Mouse (Mus musculus) forebrain, embryonic 16.5 days (tissue): ENCODE measurements around the gene Adamtsl5. TPM values are rescaled to one million over a fixed set of nuclear protein-coding genes. Genes with fewer than 3 reads are reported as not detected.

Source experiments
- ATAC-seq: fragments of 200-750 bp; cut with Nextera tagmentation; 2 replicates; pipeline ENCODE4 v1.8.0; 2017; ENCODE audit warnings: mild to moderate bottlenecking, moderate library complexity
- H3K27ac ChIP-seq: fragments of 300-500 bp; sonication (generic); 2 replicates; pipeline ENCODE4 v1.5.1; 2014; ENCODE audit warnings: low read length, control low read depth
- H3K27me3 ChIP-seq: fragments of 300-500 bp; sonication (generic); replicated peaks from 2 replicates; pipeline ENCODE4 v1.6.1; 2014; ENCODE audit warnings: low read length; ENCODE audit not compliant: control insufficient read depth, insufficient read depth
- H3K36me3 ChIP-seq: fragments of 300-500 bp; sonication (generic); 2 replicates; pipeline ENCODE4 v1.6.1; 2014; ENCODE audit not compliant: control insufficient read depth, insufficient read depth
- H3K4me1 ChIP-seq: fragments of 300-500 bp; sonication (generic); replicated peaks from 2 replicates; pipeline ENCODE4 v1.6.1; 2014; ENCODE audit warnings: low read length; ENCODE audit not compliant: control insufficient read depth, insufficient read depth
- H3K4me2 ChIP-seq: fragments of 300-500 bp; sonication (generic); 2 replicates; pipeline ENCODE4 v1.6.1; 2014; ENCODE audit warnings: mild to moderate bottlenecking, low read length, control low read depth
- H3K4me3 ChIP-seq: fragments of 300-500 bp; sonication (generic); replicated peaks from 2 replicates; pipeline ENCODE4 v1.5.1; 2014; ENCODE audit warnings: mild to moderate bottlenecking, low read length, control low read depth
- H3K9ac ChIP-seq: fragments of 300-500 bp; sonication (generic); replicated peaks from 2 replicates; pipeline ENCODE4 v1.6.1; 2014; ENCODE audit warnings: low read depth, low read length, control low read depth
- H3K9me3 ChIP-seq: fragments of 300-500 bp; sonication (generic); 2 replicates; pipeline ENCODE4 v1.6.1; 2016; ENCODE audit warnings: low read length; ENCODE audit not compliant: control insufficient read depth
- WGBS: fragments of 180-500 bp; shearing (Covaris S2); extraction: QIAGEN DNeasy Blood & Tissue Kit; methylation state at CpG from one replicate; pipeline ENCODE4 v1.1.7; 2014; 5-methylcytosine and 5-hydroxymethylcytosine counted together
- polyA plus RNA-seq: library from polyadenylated mRNA; unstranded; fragments of >200 nt; fragmentation: Nextera tagmentation; extraction: Ambion mirVana; gene quantifications from 2 replicates; pipeline ENCODE4 v1.2.1, GENCODE M21; 2015

The Adamtsl5 gene
- polyA plus RNA-seq, 1 experiment from 2014 or later = 0.51 TPM

DNA sequence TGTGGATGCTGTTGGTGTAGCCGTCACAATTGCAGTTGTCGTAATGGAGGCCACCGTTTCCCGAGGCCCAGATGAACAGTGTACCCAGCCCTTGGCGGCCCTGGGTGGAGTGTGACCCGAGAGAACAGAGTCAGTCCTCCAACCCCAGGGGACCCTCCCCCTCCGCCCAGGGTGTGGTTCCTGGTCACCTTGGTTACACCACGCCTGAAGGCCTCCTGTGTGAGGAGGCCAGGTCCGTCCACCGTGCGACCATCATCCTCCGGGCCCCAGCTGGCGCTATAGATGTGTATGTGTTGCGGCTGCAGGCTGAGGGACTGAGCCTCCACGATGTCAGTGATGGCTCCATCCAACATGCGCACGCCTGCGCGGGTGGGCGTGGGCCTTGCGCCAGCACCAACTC lies 23.2 kb downstream of the Adamtsl5 start:
- Histone ChIP-seq H3K36me3 (no peaks in the 10 kb centered on the region), H3K9ac (no peak overlapping the region), H3K4me3 (no peak overlapping the region), H3K9me3 (no peaks in the 10 kb centered on the region), H3K27me3 (no peaks in the 10 kb centered on the region), H3K27ac (no peak overlapping the region), H3K4me1 (peaks cover 18% of the 10 kb centered on the region), H3K4me2 (no peak overlapping the region)
- no peak for ATAC-seq
- 84% methylated on average over 21 of the region's 21 CpGs for WGBS

DNA sequence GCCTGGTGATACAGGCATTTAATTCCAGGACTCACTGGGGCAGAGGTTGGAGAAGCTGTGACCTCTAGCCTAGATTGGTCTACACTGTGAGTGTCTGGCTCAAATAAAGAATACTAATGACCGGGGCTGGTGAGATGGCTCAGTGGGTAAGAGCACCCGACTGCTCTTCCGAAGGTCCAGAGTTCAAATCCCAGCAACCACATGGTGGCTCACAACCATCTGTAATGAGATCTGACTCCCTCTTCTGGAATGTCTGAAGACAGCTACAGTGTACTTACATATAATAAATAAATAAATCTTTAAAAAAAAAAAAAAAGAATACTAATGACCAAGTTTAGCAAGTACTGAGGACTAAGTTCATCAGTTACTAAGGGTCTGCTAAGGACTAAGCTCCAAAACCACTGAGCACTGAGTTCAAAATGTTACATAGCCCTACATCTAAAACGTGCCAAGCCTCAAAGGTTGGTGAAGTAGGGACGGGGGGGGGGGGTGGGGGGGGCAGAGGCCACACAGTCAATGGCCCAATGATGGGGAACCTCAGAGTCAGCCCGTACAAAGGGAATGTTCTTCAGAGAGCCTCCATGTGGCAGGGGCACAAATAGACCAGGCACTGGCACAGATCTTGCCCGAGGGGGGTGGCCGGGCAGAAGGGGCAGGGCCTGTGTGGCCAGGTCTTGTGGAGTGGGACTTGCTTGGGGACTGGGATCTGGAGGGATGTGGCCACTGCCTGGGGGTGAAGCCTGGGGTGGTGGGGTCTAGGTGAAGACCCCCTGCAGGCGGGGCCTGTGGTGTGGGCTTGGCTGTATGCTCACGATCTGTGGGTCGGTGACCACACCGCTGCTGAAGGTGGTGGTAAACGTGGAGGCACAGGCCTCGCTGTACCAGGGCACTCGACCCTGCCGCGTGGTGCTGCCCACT lies 23.8 kb downstream of the Adamtsl5 start:
- WGBS = 82% methylated on average over 17 of the region's 17 CpGs
- peaks cover 22% of the 10 kb centered on the region for H3K4me1 ChIP-seq
- no peak for ATAC-seq
- H3K27me3 ChIP-seq = no peaks in the 10 kb centered on the region
- no peak overlapping the region for H3K9ac ChIP-seq
- H3K4me3 ChIP-seq = no peak overlapping the region
- no peak overlapping the region for H3K27ac ChIP-seq
- no peaks in the 10 kb centered on the region for H3K36me3 ChIP-seq
- H3K4me2 ChIP-seq = no peak overlapping the region
- no peaks in the 10 kb centered on the region for H3K9me3 ChIP-seq

DNA sequence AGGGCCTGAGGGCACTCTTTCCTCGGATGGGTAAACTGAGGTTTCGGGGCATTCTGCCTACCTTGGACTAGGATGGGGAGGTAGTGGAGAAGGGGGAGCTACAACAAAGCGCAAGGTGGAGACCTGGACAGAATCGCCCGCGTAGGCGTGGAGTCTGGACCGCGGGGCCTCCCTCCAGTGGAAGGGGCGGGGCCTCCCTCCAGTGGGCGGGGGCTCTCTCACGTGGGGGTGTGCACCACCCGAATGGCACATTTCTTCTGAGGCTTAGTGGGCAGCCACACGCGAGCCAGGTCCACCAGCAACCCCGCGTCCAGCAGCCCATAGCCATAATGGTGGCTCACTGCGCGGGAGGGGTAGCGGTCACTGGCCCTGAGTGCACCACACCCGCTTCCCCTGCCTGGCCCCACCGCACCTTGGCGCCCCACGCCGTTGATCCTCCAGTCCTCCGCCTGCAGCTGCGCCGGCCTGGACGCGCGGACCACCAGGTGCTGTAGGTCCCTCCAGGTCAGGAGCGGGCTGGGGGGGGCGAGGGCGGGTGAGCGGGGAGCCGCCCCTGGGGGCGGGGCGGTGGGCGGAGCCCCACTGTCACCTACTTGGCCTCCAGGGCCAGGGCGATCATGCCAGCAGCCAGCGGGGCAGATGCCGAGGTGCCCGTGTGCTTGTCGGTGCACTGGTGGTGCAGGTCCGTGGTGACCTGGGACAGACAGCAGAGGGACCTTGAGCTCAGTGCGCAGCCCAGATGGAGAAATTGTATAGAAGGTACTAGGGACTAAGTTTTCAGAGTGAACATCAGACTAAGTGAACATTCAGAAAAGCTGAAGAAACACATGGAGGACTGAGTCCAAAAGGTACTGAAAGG lies 24.7 kb downstream of the Adamtsl5 start:
- H3K36me3 ChIP-seq = no peaks in the 10 kb centered on the region
- under 1% methylated on average over 43 of the region's 46 CpGs for WGBS
- no peak overlapping the region for H3K27ac ChIP-seq
- H3K4me1 ChIP-seq = peaks cover 24% of the 10 kb centered on the region
- peak overlapping the region; percentile 89 for H3K4me2 ChIP-seq
- H3K4me3 ChIP-seq = peak overlapping the region; percentile 54
- H3K9ac ChIP-seq = peak overlapping the region; percentile 65
- no peaks in the 10 kb centered on the region for H3K27me3 ChIP-seq
- ATAC-seq = peak; percentile 5; the same call in 1 of the 2 replicates
- no peaks in the 10 kb centered on the region for H3K9me3 ChIP-seq

DNA sequence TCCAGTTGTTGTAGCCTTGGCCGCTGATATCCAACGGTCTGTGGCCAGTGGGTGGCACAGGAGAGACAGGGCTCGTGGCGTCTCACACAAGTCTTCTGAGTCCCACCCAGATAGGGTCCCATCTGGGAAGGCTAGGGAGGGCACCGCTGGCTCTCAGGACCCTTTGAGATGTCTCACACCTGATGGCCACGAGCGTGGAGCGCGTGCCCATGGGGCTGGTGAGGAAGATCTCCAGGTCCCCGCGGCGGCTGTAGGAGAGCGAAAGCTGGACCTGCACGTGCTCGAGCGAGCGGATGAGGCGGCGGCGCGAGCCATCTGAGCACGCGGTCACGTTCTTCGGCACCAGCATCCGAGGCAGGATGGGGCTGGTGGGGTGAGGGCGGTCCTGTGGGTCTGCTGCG lies 25.4 kb downstream of the Adamtsl5 start:
- H3K36me3 ChIP-seq = 0 out of 2 replicates have a peak, but pooled peaks cover 4% of the 10 kb centered on the region
- ATAC-seq = no peak; the same call in 1 of the 2 replicates
- peak overlapping the region; percentile 65 for H3K9ac ChIP-seq
- no peak overlapping the region for H3K27ac ChIP-seq
- no peaks in the 10 kb centered on the region for H3K9me3 ChIP-seq
- H3K4me1 ChIP-seq = peaks cover 24% of the 10 kb centered on the region
- peak overlapping the region; percentile 54 for H3K4me3 ChIP-seq
- no peaks in the 10 kb centered on the region for H3K27me3 ChIP-seq
- WGBS = 5% methylated on average over 28 of the region's 28 CpGs
- H3K4me2 ChIP-seq = peak overlapping the region; percentile 89

DNA sequence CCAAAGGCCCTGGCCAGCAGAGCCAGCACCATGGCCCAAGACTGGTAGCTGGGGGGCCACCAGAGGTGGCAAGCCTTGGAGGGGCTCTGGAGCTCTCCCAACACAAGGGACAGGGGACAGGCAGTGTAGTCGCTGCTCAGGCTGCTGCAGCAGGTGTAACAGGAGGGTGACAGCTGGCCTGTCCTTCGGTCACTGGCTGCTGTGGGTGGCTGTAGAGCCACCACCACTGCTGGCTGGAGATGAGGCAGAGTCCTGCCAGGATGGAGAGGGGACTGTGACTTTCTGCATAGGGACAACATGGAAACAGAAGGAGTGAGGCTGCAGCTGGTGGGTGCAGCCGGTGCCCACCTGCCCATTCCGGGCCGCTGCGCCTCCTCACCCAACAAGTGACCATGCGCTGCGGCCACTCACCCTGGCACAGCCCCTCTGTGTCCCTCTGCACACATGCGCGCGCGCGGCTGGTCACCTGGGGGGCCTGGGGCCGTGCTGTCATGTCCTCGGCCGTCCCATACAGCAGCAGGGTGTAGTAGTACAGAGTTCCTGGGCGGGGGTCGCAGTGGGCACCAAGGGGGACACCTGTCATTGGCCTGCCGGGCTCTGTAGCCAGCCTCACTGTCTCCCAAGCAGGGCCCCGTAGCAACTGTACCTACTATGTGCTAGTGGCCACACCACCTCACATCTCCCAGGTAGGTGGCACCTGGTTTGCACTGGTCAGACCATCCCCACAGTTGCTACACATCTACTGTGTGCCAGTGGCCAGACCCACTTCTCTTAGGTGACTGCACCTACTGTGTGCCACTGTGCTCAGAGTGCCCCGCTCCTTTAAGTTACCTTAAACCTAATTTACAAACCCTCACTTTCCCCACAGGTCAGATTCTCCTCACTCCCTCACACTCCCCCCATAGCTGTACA lies 26.3 kb downstream of the Adamtsl5 start:
- Histone ChIP-seq H3K4me1 (peaks cover 33% of the 10 kb centered on the region), H3K27me3 (no peaks in the 10 kb centered on the region), H3K4me3 (no peak overlapping the region), H3K36me3 (peaks cover 9% of the 10 kb centered on the region; the same call in 1 of the 2 replicates), H3K4me2 (no peak overlapping the region), H3K9ac (no peak overlapping the region), H3K27ac (no peak overlapping the region), H3K9me3 (no peaks in the 10 kb centered on the region)
- no peak for ATAC-seq
- 88% methylated on average over 21 of the region's 21 CpGs for WGBS

DNA sequence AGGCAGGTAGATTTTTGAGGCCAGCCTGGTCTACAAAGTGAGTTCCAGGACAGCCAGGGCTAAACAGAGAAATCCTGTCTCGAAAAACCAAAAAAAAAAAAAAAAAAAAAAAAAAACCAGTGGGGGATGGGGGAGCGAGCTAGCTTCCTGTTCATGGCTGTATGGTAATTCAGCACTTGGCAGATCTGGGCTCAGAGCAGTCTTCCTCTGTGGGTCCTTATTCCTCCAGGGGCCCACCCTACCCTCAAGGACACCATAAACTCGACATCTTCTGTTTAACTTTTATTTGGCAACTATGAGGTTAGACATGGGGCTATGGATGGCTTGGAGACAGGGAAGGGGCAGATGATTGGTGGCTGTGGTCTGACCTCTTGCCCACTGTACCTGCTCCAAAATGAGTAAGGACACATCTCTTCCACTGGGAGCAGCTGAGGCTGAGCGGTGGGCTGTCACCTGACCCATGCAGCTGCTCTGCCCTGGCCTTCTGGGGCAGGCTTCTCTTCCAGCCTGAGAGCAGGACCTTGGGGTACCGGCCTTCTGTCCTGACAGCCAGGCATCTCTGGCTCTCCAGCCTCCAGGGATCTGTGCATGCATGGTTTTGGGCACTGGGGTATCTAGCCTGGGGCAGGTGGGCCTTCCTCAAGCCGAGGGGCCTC lies 27.1 kb downstream of the Adamtsl5 start:
- WGBS = 76% methylated on average over 6 of the region's 6 CpGs
- Histone ChIP-seq H3K9ac (no peak overlapping the region), H3K4me3 (no peak overlapping the region), H3K27me3 (no peaks in the 10 kb centered on the region), H3K27ac (no peak overlapping the region), H3K36me3 (peaks cover 11% of the 10 kb centered on the region; the same call in 1 of the 2 replicates), H3K4me2 (no peak overlapping the region), H3K9me3 (no peaks in the 10 kb centered on the region), H3K4me1 (peaks cover 39% of the 10 kb centered on the region)
- no peak for ATAC-seq

DNA sequence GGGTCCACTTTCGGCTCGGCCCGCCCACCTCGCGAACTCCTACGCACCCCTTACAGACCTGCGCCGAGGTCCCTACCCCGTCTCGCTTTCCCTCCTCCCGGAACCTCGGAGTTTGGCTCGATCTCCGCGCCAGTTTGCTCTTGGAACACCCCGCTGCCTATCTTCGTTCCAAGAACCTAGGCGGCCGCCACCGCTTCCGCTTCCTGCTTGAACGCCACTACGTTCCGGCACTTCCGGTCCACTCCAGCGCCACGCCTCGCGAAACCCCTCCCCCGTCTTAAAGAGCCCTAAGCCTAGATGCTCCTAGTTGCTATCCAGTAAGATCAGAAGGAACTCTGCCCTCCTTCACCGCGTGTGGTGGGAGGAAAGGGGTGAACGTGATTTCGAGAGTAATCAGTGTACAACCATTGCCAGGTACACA lies 27.9 kb downstream of the Adamtsl5 start, which contains the start of gene 2310011J03Rik:
TSS of gene 2310011J03Rik (minus strand) at position 198 of the 421 bp plus-strand sequence.
- WGBS = under 1% methylated on average over 34 of the region's 34 CpGs
- peak within 1 kb of the TSS; percentile 52 for H3K4me3 ChIP-seq
- H3K9me3 ChIP-seq = no peaks in the 10 kb centered on the region
- peak within 1 kb of the TSS; percentile 29 for H3K27ac ChIP-seq
- H3K9ac ChIP-seq = peak within 1 kb of the TSS; percentile 65
- H3K36me3 ChIP-seq = peaks cover 14% of the 10 kb centered on the region; the same call in 1 of the 2 replicates
- peak; percentile 68 for ATAC-seq
- peak within 1 kb of the TSS; percentile 96 for H3K4me2 ChIP-seq
- H3K4me1 ChIP-seq = peaks cover 47% of the 10 kb centered on the region
- H3K27me3 ChIP-seq = no peaks in the 10 kb centered on the region

DNA sequence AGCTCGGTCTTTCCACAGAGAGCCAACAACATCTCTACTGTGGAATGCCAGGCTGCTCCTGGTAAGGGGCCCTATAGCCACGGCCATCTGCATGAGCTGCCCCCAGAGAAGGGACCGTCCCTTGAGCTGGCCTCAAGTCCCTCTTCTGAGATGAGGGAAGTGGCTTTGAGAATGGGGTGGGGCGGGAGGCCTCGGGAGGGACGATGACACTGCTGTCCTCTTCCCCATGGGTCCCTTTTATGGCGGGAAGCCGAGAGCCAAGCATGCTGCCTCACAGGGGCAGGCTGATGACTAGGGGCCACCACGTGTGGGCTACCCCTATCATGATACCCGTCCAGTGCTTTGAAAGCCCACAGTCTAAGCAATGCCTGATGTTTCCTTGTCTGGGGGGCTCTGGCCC lies 31.2 kb downstream of the Adamtsl5 start:
- peaks cover 32% of the 10 kb centered on the region for H3K36me3 ChIP-seq
- ATAC-seq = no peak
- H3K9ac ChIP-seq = no peak overlapping the region
- H3K4me3 ChIP-seq = no peak overlapping the region
- H3K4me1 ChIP-seq = peaks cover 40% of the 10 kb centered on the region
- WGBS = 60% methylated on average over 10 of the region's 10 CpGs
- H3K4me2 ChIP-seq = no peak overlapping the region
- H3K9me3 ChIP-seq = no peaks in the 10 kb centered on the region
- H3K27me3 ChIP-seq = no peaks in the 10 kb centered on the region
- H3K27ac ChIP-seq = no peak overlapping the region
